Mouse (Mus musculus): ENCODE data around the gene Opcml. TPM values are rescaled to one million over a fixed set of nuclear protein-coding genes. Genes with fewer than 3 reads are reported as not detected.

Opcml gene
- total RNA-seq, 2 experiments from 2014 or later: 1.0 to 1.5 TPM

DNA sequence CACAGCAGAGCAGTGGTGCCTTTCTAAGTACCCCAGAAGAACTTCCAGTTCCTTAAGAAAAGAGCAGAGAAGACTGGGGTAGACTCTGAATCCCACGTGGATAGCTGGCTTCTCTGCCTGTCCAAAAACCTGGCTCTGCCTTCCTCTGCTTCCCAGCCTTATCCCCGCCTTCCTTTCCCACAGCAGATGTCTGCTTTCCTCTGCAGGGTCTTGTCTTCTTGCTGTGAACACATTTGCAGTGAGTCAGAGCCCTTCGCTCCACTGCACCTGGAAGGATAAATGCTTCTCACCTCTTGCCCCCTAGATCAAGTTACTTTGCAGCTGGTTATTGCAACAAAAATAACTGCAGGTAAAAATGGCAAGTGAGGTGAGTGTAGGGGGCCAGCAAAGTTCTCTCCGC lies 290.1 kb downstream of the Opcml start:
- TF ChIP-seq CTCF (IDR thresholded peaks at IDR 0.05): no peak
- intact Hi-C loops (cut with DNase I): no loop called here
- Histone ChIP-seq H3K27ac (0 out of 2 replicates have a peak overlapping the region, but pooled peaks have one; percentile 3), H3K4me3 (no peak overlapping the region)
- no peak for DNase-seq

DNA sequence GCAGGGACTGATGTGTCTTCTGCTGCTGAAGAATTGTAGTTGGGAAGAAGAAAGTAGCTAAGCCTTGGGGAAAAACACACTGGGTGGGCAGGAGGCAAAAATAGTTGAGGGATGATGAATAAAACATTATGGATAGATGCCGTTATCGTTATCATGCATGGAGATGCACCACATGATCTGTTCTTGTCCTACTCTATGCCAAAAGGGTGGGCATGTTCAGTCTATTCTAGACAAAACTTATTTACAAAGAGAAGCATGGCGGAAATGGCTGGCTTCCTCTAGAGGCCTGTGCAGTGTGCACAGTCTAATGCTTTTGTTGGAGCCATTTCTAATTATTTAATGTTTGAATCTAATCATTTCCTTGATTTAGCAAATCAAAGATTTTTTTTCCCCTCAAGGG lies 293.2 kb downstream of the Opcml start:
- no peak for TF ChIP-seq CTCF (IDR thresholded peaks at IDR 0.05)
- no peak overlapping the region for H3K27ac ChIP-seq
- no peak overlapping the region for H3K4me3 ChIP-seq
- intact Hi-C loops (cut with DNase I): no loop called here
- no peak for DNase-seq

DNA sequence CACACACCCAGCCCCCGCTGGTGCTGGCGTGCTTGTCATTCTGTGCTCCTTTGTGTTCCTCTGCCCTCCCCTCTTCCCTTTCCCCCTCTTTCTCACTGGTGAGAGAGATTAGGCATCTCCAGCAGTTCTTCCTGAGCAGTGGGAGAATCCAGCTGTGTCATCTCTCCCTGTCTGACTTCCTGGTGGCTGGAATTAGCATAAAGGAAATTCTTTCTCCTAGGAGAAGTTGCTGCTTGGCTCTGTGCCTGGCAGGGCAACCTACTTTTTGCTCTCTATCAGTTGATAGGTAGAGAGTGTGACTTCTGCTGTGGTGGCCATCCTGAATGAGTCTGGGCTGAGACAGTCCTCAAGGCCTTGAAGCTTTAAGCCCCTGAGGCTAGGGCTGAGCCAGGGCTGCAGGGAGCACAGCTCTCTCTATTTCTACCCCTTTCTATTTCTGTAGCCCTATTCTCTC lies 293.7 kb downstream of the Opcml start:
- intact Hi-C loops (cut with DNase I): no loop called here
- Histone ChIP-seq H3K27ac (peak overlapping the region; percentile 4; the same call in 1 of the 2 replicates), H3K4me3 (no peak overlapping the region)
- no peak for TF ChIP-seq CTCF (IDR thresholded peaks at IDR 0.05)
- no peak for DNase-seq

DNA sequence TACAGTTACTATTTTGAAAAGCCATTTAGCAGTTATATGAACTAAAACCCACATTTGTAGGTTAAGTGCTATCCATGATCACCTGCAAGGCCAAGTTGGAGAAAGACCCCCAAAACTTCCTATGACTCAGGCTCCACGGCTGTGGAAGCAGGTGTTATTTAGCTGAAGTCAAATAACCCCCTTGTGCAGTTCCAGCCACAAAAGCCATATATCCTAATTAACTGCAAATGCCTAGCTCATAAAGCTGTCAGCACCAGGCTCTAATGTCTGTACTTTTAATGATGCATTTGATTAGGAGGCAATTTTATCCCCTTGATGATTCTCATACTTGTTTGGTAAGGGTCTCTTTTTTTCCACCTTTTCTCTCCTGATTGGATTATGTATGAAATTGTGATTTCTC lies 300.8 kb downstream of the Opcml start:
- Histone ChIP-seq H3K27ac (no peak overlapping the region), H3K4me3 (no peak overlapping the region)
- DNase-seq: no peak
- no peak for TF ChIP-seq CTCF (IDR thresholded peaks at IDR 0.05)
- intact Hi-C loops (cut with DNase I): no loop called here

DNA sequence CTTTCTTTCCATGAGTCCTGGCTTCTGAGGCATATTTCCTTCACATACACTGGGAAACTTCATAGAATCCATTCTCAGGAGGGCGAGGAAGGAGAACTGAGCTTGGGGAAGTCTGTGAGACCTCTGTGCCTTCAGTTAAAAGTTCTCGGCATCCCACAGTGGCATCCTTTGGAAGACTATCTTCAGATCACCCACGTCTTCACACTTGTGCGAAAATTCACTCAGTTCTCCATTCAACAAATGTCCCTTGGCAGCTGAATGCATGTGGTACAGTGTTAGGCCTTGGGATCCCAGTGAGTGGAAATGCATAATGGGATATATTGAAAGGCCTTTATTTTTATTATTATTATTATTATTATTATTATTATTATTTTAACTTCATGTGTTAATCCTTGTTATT lies 304.1 kb downstream of the Opcml start:
- Histone ChIP-seq H3K4me3 (no peak overlapping the region), H3K27ac (no peak overlapping the region)
- DNase-seq: no peak
- intact Hi-C loops (cut with DNase I): no loop called here
- no peak for TF ChIP-seq CTCF (IDR thresholded peaks at IDR 0.05)

DNA sequence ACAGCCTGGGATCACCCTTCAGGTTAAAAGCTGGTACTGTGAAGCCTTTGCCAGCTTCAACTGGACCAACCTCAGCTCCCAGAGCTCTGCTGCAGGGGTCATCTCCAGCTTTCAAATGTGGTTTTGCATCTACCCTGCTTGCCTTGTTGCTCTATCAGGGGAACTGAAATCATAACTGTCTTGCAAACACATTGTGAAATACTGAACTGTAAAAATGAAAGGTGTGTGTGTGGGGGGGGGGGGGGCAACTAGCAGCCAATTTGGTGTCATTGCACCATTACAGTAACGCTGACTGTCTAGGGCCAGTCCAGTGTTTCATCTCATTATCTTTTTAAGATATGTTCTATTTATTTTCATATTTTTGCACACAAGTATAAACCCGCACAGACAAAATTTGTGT lies 305.6 kb downstream of the Opcml start:
- Histone ChIP-seq H3K27ac (no peak overlapping the region), H3K4me3 (no peak overlapping the region)
- DNase-seq: no peak
- TF ChIP-seq CTCF (IDR thresholded peaks at IDR 0.05): no peak
- intact Hi-C loops (cut with DNase I): no loop called here

DNA sequence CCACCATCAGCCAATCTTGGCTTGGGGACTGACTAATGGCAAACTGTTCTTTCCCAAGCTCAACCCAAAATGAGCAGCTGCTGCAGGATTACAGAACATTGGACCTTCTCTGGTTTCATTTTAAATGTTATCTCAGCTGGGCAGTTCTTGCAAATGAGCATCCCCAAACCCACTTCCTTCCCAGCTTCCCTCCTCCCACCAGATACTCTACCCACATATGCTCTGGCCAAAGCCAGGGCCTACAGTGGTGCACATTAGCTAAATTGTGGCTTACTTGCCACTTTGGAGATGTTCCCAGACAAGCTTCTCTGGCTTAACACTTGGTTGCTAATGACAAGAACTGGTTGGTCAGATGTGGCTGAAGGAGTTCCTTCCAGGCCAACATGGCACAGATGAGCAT lies 311.4 kb downstream of the Opcml start:
- no peak for TF ChIP-seq CTCF (IDR thresholded peaks at IDR 0.05)
- no peak overlapping the region for H3K4me3 ChIP-seq
- H3K27ac ChIP-seq: no peak overlapping the region
- intact Hi-C loops (cut with DNase I): loop anchor here (10.0 kb wide), 1 partner anchor 167 kb away; no protein-coding TSS in a partner anchor
- DNase-seq: no peak

DNA sequence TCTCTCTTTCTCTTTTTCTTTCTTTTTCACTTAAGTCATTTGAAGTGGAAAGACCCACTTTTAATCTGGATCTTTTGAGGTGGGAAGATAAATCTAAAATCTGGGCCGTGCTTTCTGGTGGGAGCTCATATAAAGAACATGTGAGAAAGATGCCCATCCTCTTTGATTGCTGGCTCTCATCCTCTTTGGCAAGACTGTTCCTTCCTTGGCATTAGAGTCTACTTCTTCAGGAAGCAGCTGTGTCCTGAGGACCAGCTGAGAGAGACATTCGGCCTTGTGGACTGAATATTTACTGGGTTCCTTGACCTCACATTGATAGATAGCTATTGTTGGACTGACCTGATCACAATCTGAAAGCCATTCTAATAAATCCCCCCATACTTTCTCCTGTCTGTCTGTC lies 331.3 kb downstream of the Opcml start:
- H3K27ac ChIP-seq: no peak overlapping the region
- no peak for DNase-seq
- no peak for TF ChIP-seq CTCF (IDR thresholded peaks at IDR 0.05)
- no peak overlapping the region for H3K4me3 ChIP-seq
- intact Hi-C loops (cut with DNase I): no loop called here

DNA sequence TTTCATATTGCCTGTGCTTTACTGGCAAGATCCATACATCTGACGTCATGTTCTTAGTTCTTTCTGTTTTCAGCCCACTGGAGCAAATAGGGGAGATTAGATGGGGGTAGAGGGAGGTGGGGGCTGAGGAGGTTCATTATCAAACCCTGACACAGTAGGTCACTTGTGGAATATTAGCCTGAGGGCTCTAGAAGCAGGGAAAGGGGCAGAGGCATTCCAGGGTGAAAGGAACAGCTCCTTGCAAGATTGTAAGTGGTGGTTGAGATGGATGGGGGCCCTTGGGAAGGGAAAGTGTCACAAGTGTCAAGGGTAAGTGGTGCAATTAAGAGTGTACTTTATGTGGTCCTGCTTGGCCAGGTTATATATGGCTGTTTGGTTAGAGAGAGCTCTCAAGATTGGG lies 338.2 kb downstream of the Opcml start:
- DNase-seq: no peak
- Histone ChIP-seq H3K4me3 (no peak overlapping the region), H3K27ac (no peak overlapping the region)
- TF ChIP-seq CTCF (IDR thresholded peaks at IDR 0.05): no peak
- intact Hi-C loops (cut with DNase I): no loop called here

DNA sequence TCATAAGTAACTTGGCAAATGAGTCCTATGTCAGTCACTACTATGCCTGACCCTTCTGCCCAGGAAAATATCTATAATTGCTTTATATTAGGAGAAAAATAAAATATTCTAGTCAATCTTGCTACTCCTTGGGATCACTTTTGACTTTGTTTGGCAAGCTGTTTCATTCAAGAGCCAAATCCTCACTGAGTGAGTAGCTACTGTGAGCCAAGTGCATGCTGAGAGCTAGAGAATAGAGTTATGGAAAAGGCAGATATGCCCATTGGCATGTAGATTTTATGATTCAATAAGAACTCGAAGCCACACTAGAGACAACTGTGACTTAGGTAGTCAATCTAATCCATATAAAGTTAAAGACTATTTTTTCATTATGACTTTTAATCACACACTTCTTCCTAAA lies 340.9 kb downstream of the Opcml start:
- H3K4me3 ChIP-seq: no peak overlapping the region
- TF ChIP-seq CTCF (IDR thresholded peaks at IDR 0.05): no peak
- no peak overlapping the region for H3K27ac ChIP-seq
- intact Hi-C loops (cut with DNase I): no loop called here
- no peak for DNase-seq

DNA sequence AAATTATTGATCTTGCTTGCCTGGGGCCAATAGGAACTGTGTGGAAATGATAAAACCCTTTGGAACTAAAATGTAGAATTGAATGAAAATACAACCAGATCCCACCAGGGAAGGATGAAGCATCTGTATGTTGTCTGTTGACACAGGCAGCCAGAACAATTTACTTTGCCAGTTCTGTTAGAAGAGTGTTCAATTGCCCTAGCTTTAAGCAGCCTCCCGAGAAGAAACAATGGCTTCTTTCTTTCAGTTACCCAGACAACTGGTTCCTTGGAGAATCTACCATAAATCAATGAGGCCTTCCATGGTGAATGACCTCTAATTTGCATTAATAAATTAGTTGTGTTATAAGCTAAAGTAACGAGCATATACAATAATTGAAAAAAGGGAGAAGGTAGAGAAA lies 346.0 kb downstream of the Opcml start:
- Histone ChIP-seq H3K4me3 (no peak overlapping the region), H3K27ac (no peak overlapping the region)
- DNase-seq: no peak
- intact Hi-C loops (cut with DNase I): no loop called here
- TF ChIP-seq CTCF (IDR thresholded peaks at IDR 0.05): no peak

DNA sequence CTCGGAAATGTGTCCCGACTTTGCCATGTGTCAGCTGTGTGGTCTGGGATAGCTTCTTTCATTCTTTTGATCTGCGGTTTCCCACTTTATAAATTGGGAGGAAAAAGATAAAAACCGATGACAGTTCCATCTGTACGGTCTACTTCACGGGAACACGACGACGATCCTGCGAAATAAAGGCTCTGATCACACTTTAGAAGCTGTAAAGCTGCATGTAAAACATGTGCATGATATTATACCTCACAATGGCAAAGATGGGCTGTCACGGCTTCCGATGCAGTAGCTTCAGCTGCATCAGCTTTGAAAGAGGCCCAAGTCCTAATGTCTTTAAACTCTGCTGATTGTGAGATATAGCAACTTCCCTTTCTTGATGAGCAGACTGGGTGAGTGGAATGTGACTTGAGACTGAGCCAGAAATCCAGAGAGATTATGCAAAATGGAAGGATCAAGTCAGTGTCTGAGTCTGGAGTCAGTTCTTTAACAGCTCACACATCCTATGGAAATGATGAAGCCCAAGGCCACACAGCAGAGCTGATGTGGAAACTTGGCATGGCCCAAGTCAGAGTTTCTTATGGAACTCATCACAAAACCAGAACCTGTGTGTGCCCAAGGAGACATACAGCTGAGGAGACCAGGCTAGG lies 349.5 kb downstream of the Opcml start:
- Histone ChIP-seq H3K27ac (no peak overlapping the region), H3K4me3 (no peak overlapping the region)
- TF ChIP-seq CTCF (IDR thresholded peaks at IDR 0.05): no peak
- intact Hi-C loops (cut with DNase I): no loop called here
- no peak for DNase-seq

DNA sequence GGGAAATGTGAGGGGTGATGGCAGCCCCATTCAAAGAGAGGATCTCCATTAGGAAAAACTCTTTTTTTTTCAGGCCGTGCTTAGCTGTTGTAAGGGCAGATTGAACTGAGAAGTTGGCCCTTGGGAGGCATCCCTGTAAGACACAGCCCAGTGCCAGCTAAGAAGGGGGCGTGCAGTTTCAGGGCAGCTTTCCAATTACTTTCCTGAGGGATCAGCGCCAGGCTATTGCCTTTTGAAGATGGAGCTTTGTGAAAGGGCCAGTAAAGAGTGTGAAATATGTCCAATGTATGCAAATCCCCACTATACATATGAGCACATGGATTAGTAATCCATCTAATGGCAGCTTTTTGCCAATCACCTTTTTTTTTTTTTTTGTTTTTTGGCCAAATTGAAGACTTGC lies 358.9 kb downstream of the Opcml start:
- TF ChIP-seq CTCF (IDR thresholded peaks at IDR 0.05): no peak
- intact Hi-C loops (cut with DNase I): no loop called here
- Histone ChIP-seq H3K27ac (no peak overlapping the region), H3K4me3 (no peak overlapping the region)
- DNase-seq: no peak

DNA sequence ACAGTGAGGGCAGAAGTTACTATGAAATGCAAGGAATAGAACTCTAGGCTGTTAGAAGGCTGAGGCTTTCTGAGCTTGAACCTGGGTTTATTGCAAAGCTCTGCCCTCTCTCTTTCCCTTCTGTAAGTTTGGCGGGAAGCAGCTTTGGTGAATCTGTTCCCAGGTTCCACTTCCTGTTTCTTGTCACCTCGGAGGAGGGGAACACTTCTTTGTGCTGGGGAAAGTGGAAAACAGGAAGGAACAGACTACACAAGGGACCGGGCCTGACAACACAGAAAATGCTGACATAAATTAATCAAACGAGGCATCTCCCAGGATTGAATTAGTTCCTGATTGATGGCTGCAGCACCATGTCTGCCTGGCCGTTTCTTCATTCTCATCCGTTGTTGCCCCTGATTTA lies 363.2 kb downstream of the Opcml start:
- intact Hi-C loops (cut with DNase I): no loop called here
- TF ChIP-seq CTCF (IDR thresholded peaks at IDR 0.05): no peak
- no peak overlapping the region for H3K4me3 ChIP-seq
- no peak for DNase-seq
- no peak overlapping the region for H3K27ac ChIP-seq

All from gastrocnemius, adult 2 months (tissue).